Mouse (Mus musculus) spleen, adult 2 months (tissue): ENCODE results near the gene AC124502.3.

Experiments used
- CTCF ChIP-seq: fragments of 200-500 bp; IDR thresholded peaks from 2 replicates; pipeline ENCODE4 v1.5.1; 2011; ENCODE audit warnings: mild to moderate bottlenecking, inconsistent platforms; ENCODE audit not compliant: insufficient read depth, insufficient read length, insufficient replicate concordance; ENCODE audit errors: extremely low read depth
- POLR2A ChIP-seq: fragments of 200-500 bp; IDR thresholded peaks from 2 replicates; pipeline ENCODE4 v1.6.1; 2011; ENCODE audit warnings: low read depth, low read length, inconsistent platforms

- TF ChIP-seq CTCF (no peak), POLR2A (no peak)
Measured at GRCm38 (mm10) chr19:5067867-5068569, 29.3 kb downstream of the AC124502.3 start, which contains the start of gene Cd248.
